Comparison of ENCODE assay signal across 8 mouse cellular contexts in the genomic region with DNA sequence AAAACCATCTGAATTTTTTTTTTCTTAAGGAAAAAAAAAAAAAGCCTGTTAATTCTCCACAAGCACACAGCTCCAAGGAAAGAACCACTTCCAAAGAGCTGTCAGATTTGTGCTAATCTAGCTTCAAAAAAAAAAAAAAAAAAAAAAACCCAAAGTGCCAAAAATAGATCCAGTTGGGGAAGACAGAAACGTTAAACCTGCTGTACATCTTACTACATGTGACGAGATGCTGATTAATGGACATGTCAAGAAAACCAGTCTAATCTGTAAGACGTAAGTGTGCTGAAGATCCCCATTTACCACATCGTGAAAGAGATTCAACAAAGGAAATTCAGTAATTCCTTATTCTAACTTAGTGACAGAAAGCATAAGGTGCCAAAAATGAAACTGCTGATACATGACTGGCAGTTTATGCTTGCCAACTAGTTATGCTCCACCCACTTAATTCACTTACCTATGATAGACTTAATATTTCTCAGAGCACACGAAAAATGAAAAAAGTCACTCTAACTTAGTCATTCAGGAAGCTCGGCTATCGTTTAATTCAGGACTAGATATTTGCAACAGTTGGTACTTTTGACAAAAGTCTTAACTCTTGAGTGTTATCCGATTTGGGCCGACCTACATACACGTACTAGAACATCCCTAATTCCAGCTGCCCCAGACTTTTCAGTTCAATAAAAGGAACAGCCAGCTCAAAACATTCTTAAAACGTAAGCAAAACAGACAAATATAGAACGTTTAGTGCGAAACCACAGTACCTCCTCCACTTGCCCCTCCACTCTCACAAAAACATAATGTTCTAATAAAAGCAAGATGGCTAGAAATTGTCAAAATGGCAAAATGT. TPM values are rescaled to one million over a fixed set of nuclear protein-coding genes. Genes with fewer than 3 reads are reported as not detected.
DNase-seq lines count a peak whose midpoint lies in the region; ATAC-seq and TF ChIP-seq lines count a peak whose summit lies in the region.

No protein-coding gene starts in this region.

- peak; percentile 25 for DNase-seq in cerebellum, adult 9-10 months
- no peak for DNase-seq in cerebellum, adult 11-12 months
- peak; percentile 26 for DNase-seq in fibroblast of lung, adult 2 months (ENCODE audit: low read depth)
- DNase-seq in naive thymus-derived CD4-positive, alpha-beta T cell, adult 2 months (ENCODE audit: low read depth), result peak; percentile 57
- DNase-seq in layer of hippocampus, postnatal 36 days, result no peak
- no peak for DNase-seq in left cerebral cortex, postnatal 4 days

- peak overlapping the region; percentile 99 for H3K4me3 ChIP-seq in E14TG2a.4 (replicated peaks; ENCODE audit: low read length)
- peak overlapping the region; percentile 86 for H3K4me3 ChIP-seq in intestine, embryonic 16.5 days (ENCODE audit: low read length)

- peak overlapping the region; percentile 27; the same call in 1 of the 2 replicates for H3K27ac ChIP-seq in intestine, embryonic 16.5 days (ENCODE audit: low read length)

- peak overlapping the region; percentile 98 for H3K9ac ChIP-seq in intestine, embryonic 16.5 days (ENCODE audit: low read depth, low read length)

- no peaks in the 10 kb centered on the region for H3K9me3 ChIP-seq in E14TG2a.4 (ENCODE audit: low read length)
- H3K9me3 ChIP-seq in intestine, embryonic 16.5 days (ENCODE audit: control insufficient read depth, low read length), result no peaks in the 10 kb centered on the region

- intact Hi-C loops in left cerebral cortex, postnatal 4 days (cut with DNase I), result loop anchor here (5.0 kb wide), 1 partner anchor 81 kb away; no protein-coding TSS in a partner anchor

- H3K36me3 ChIP-seq in E14TG2a.4 (ENCODE audit: insufficient read depth, low read length), result peaks cover 29% of the 10 kb centered on the region
- no peaks in the 10 kb centered on the region for H3K36me3 ChIP-seq in intestine, embryonic 16.5 days (ENCODE audit: control insufficient read depth, insufficient read depth, low read length)

- peak overlapping the region; percentile 73 for H3K4me2 ChIP-seq in intestine, embryonic 16.5 days (ENCODE audit: low read depth, low read length)

- H3K27me3 ChIP-seq in E14TG2a.4 (ENCODE audit: insufficient read depth, low read length), result peaks cover 10% of the 10 kb centered on the region
- no peaks in the 10 kb centered on the region for H3K27me3 ChIP-seq in intestine, embryonic 16.5 days (replicated peaks; ENCODE audit: control insufficient read depth, insufficient read depth, low read length)

- 4% methylated on average over 13 of the region's 13 CpGs for WGBS in intestine, embryonic 16.5 days

- no peak for TF ChIP-seq CTCF in E14TG2a.4 (conservative IDR thresholded peaks at IDR 0.05; ENCODE audit: low read length)

- no peak for ATAC-seq in intestine, embryonic 16.5 days

- peaks cover 32% of the 10 kb centered on the region for H3K4me1 ChIP-seq in E14TG2a.4 (replicated peaks; ENCODE audit: low read depth, low read length)
- H3K4me1 ChIP-seq in intestine, embryonic 16.5 days (ENCODE audit: control insufficient read depth, insufficient read depth, low read length), result peaks cover 22% of the 10 kb centered on the region

RNA-seq across cellular contexts. Expression of gene Med13, which starts 1.2 kb away (rescaled TPM):
- 5.8 and 5.9 TPM in 2 replicates for polyA plus RNA-seq in intestine, embryonic 16.5 days (2015; fragmentation: Nextera tagmentation; extraction: Ambion mirVana)
- 10 to 100 TPM; 53.7 to 66.0 TPM for total RNA-seq in layer of hippocampus, postnatal 36 days (2021)
- total RNA-seq in left cerebral cortex, postnatal 4 days (2021), result 10 to 100 TPM; 74.7 to 87.4 TPM

Comparison
In these comparisons a context has a peak if more than half of its experiments do, and no peak if none do; other contexts are left out.
1. DNase-seq: peak in cerebellum, adult 9-10 months (single experiment), fibroblast of lung, adult 2 months (single experiment) and naive thymus-derived CD4-positive, alpha-beta T cell, adult 2 months (single experiment); none in cerebellum, adult 11-12 months (single experiment), layer of hippocampus, postnatal 36 days (0 of 2) and left cerebral cortex, postnatal 4 days (single experiment).